Mouse (Mus musculus) heart, adult 2 months (tissue): ENCODE results near the gene Gxylt2.

Source experiments
- CTCF ChIP-seq: fragments of 200-600 bp; IDR thresholded peaks from 2 replicates; pipeline ENCODE4 v1.8.1; 2022; ENCODE audit warnings: antibody characterized with exemption, mild to moderate bottlenecking, moderate library complexity
- EP300 ChIP-seq: fragments of 200-500 bp; IDR thresholded peaks from 2 replicates; pipeline ENCODE4 v1.6.1; 2011; ENCODE audit warnings: low read depth, low read length, control low read depth; ENCODE audit not compliant: insufficient read depth
- POLR2A ChIP-seq: fragments of 200-500 bp; IDR thresholded peaks from 2 replicates; pipeline ENCODE4 v1.6.1; 2011; ENCODE audit warnings: mild to moderate bottlenecking, low read depth, low read length, control low read depth; ENCODE audit not compliant: insufficient read depth

DNA sequence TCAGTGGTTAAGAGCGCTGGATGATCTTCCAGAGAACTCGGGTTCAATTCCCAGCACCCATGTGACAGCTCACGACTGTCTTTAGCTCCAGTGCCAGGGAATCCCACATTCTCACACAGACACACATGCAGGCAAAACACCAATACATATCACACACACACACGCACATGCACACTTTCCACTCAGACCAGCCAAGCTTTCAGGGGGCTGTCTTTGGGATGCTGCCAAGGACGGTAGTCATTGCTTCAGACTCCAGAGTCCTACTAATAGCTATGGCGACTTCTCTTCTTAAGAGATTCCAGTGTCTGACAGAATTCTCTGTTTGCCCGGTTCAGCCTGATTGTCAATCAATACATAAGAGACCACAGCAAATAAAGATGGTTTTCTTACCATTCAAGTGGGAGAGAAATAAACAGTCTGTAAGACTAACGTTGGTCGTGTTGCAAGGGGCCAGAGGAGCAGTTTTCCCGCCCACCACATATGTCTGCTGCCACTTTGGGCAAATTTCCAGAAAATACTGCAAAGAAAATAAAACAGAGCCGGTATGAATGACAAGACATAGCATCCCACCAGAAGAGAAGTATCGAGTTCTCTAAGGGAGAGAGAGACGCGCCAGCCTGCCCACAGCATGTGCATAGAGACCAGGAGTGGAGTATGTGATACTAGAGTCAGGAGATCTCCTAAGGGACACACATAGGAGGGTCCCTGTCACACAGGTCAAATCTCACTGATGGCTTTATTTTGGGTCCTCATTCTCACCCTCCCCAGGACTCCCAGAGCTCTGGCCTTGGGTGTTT, 88.6 kb downstream of the Gxylt2 start:
- TF ChIP-seq CTCF, result no peak
- no peak for TF ChIP-seq POLR2A
- no peak for TF ChIP-seq EP300
